Mouse (Mus musculus) thymus, adult 2 months (tissue): ENCODE results near the gene Pptc7. TPM values are rescaled to one million over a fixed set of nuclear protein-coding genes. Genes with fewer than 3 reads are reported as not detected.
A peak's percentile ranks its signal among the peaks of the same experiment; 100 is the strongest.

Source experiments
- DNase-seq: peaks from one replicate; pipeline ENCODE4 v3.0.0; 2021
- H3K27ac ChIP-seq: fragments of 200-500 bp; 2 replicates; pipeline ENCODE4 v1.5.1; 2012; ENCODE audit warnings: low read length, control low read depth; ENCODE audit not compliant: control insufficient read depth, insufficient read depth
- H3K27me3 ChIP-seq: fragments of 200-500 bp; 2 replicates; pipeline ENCODE4 v1.6.1; 2012; ENCODE audit warnings: mild to moderate bottlenecking, low read length, moderate library complexity, mixed read lengths; ENCODE audit not compliant: control insufficient read depth, insufficient read depth
- H3K36me3 ChIP-seq: fragments of 200-500 bp; 2 replicates; pipeline ENCODE4 v1.6.1; 2012; ENCODE audit warnings: mild to moderate bottlenecking, low read length, moderate library complexity; ENCODE audit not compliant: control insufficient read depth, insufficient read depth
- H3K4me1 ChIP-seq: fragments of 200-500 bp; replicated peaks from 2 replicates; pipeline ENCODE4 v1.6.1; 2012; ENCODE audit warnings: low read length; ENCODE audit not compliant: control insufficient read depth, insufficient read depth
- H3K4me3 ChIP-seq: fragments of 200-500 bp; 2 replicates; pipeline ENCODE4 v1.5.1; 2012; ENCODE audit warnings: mild to moderate bottlenecking, low read length, control low read depth, moderate library complexity; ENCODE audit not compliant: control insufficient read depth, insufficient read depth
- CTCF ChIP-seq: fragments of 200-500 bp; IDR thresholded peaks from 2 replicates; pipeline ENCODE4 v1.5.1; 2012; ENCODE audit warnings: mild to moderate bottlenecking, control low read depth, low read length, moderate library complexity, borderline replicate concordance; ENCODE audit not compliant: control insufficient read depth, poor library complexity, insufficient read depth; ENCODE audit errors: extremely low read depth
- POLR2A ChIP-seq: fragments of 200-500 bp; IDR thresholded peaks from 2 replicates; pipeline ENCODE4 v1.6.1; 2012; ENCODE audit warnings: mild to moderate bottlenecking, low read length, control low read depth, moderate library complexity; ENCODE audit not compliant: control insufficient read depth, poor library complexity, insufficient read depth; ENCODE audit errors: extremely low read depth
- WGBS: fragments of 180-500 bp; shearing (Covaris S2); methylation state at CpG from one replicate; pipeline ENCODE4 v1.1.7; 2018; 5-methylcytosine and 5-hydroxymethylcytosine counted together
- polyA plus RNA-seq: library from polyadenylated mRNA; depleted of rRNA; stranded (reverse); fragments of >200 nt; gene quantifications from 2 replicates; pipeline ENCODE4 v1.2.3, GENCODE M21; 2012

The Pptc7 gene
- polyA plus RNA-seq, 1 experiment: 78.8 TPM

GRCm38 (mm10) chr5:122323523-122323922, 39.4 kb downstream of the Pptc7 start:
- Histone ChIP-seq H3K27me3 (no peaks in the 10 kb centered on the region), H3K27ac (no peak overlapping the region), H3K36me3 (peaks cover 62% of the 10 kb centered on the region), H3K4me1 (peaks cover 2% of the 10 kb centered on the region), H3K4me3 (no peak overlapping the region)
- DNase-seq: no peak
- WGBS: 96% methylated on average over 8 of the region's 8 CpGs
- no peak for TF ChIP-seq CTCF
- no peak for TF ChIP-seq POLR2A

DNA sequence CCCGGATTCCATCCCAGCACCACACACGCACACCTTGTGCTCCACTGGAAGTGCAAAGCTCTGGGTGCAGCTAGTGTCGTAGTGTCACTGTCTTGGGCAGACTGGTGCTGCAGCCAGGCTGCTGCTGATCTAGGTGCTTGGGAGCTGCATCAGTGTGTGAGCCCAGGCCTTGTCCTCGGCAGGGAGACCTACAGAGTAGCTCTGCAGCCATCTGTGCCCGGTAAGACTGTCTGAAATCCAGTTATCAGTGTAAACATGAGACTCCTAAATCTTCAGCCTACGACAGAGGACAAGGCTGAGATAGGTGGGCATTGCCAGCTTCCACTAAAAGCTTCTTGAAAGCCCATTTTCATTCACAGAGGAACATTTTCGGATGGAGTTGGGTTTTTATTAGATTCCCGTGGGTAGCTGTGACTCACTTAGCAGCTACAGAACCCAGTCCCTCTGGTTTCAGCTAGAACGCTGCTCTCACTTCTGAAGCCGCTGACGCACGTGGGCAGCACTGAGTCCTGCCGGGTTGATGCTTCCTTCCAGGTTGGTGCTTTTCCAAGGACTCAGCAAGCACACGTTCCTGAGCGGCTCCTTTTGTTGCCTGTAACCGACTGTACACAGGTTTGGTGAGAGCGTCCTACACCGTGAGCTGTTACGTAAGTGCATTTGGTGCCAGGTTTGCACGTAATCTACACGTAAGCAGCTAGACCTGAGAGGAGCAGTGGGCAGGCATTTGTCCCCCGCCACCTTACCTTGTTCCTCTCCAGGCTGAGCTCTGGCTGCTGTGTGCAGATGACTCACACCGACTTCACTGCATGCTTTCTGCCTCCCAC, 40.7 kb downstream of the Pptc7 start:
- no peak overlapping the region for H3K4me3 ChIP-seq
- no peaks in the 10 kb centered on the region for H3K4me1 ChIP-seq
- H3K27me3 ChIP-seq: no peaks in the 10 kb centered on the region
- peaks cover 60% of the 10 kb centered on the region for H3K36me3 ChIP-seq
- no peak for DNase-seq
- no peak for TF ChIP-seq CTCF
- TF ChIP-seq POLR2A: no peak
- no peak overlapping the region for H3K27ac ChIP-seq
- 97% methylated on average over 23 of the region's 23 CpGs for WGBS

GRCm38 (mm10) chr5:122325477-122325876, 41.3 kb downstream of the Pptc7 start:
- H3K36me3 ChIP-seq: peaks cover 53% of the 10 kb centered on the region
- 99% methylated on average over 8 of the region's 8 CpGs for WGBS
- H3K27me3 ChIP-seq: no peaks in the 10 kb centered on the region
- TF ChIP-seq CTCF: no peak
- TF ChIP-seq POLR2A: no peak
- H3K4me3 ChIP-seq: no peak overlapping the region
- H3K27ac ChIP-seq: no peak overlapping the region
- no peaks in the 10 kb centered on the region for H3K4me1 ChIP-seq
- DNase-seq: no peak

- TF ChIP-seq POLR2A: no peak
- TF ChIP-seq CTCF: no peak
- over 99% methylated on average over 3 of the region's 3 CpGs for WGBS
- H3K27ac ChIP-seq: no peak overlapping the region
- H3K4me1 ChIP-seq: no peaks in the 10 kb centered on the region; the same call in 1 of the 2 replicates
- H3K36me3 ChIP-seq: peaks cover 37% of the 10 kb centered on the region
- H3K4me3 ChIP-seq: no peak overlapping the region
- no peaks in the 10 kb centered on the region for H3K27me3 ChIP-seq
- DNase-seq: no peak
Observed at GRCm38 (mm10) chr5:122327283-122327682, 43.1 kb downstream of the Pptc7 start.

DNA sequence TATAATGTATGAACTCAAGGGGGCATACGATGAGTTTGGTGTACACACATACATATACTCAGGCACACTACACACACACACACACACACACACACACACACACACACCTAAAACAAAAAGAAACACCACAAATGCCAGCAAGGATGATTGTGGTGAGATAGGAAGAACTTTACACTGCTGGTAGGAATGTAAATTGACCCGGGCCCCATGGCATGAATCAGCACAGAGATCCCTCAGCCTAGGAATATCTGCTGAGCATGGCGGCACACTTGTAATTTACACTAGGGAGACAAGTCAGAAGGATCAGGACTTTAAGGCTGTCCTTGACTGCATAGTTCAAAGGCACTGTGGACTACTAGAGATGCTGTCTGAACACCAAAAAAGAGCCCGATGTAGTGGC, 46.1 kb downstream of the Pptc7 start:
- H3K4me3 ChIP-seq: no peak overlapping the region
- WGBS: 83% methylated on average over 4 of the region's 4 CpGs

DNA sequence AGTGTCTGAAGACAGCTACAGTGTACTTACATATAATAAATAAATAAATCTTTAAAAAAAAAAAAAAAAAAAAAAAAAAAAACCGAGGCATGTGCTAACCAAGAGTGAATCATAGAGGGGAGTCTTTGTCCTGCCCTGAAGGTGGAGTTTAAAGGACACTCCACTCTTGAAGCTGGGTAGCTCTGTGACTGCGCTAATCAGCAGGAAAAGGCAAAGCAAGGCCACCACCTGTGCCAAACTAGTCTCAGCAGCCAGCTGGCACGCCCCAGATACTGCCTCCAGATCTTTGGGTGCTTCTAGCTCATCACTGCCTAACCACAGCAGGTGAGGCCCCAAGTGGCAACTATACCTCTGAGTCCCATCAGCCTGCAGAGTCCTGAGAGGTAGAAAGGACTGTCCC, 50.5 kb downstream of the Pptc7 start:
- Histone ChIP-seq H3K4me1 (peaks cover 4% of the 10 kb centered on the region), H3K27ac (no peak overlapping the region), H3K4me3 (no peak overlapping the region), H3K36me3 (no peaks in the 10 kb centered on the region), H3K27me3 (no peaks in the 10 kb centered on the region)
- TF ChIP-seq CTCF: no peak
- no peak for TF ChIP-seq POLR2A
- DNase-seq: peak; percentile 37
- 12% methylated on average over 3 of the region's 3 CpGs for WGBS

More for the DNA sequence above, 46.1 kb downstream of the Pptc7 start:
- Histone ChIP-seq H3K4me1 (peaks cover 4% of the 10 kb centered on the region), H3K27ac (no peak overlapping the region), H3K36me3 (peaks cover 13% of the 10 kb centered on the region), H3K27me3 (no peaks in the 10 kb centered on the region)
- TF ChIP-seq CTCF: no peak
- no peak for TF ChIP-seq POLR2A
- no peak for DNase-seq
